In genomic region chr10:12705990-12706389, GRCm38 (mm10) we compare ENCODE assay signal across 26 mouse cellular contexts.
DNase-seq lines count a peak whose midpoint lies in the region; ATAC-seq and TF ChIP-seq lines count a peak whose summit lies in the region.
"Had no signal": no experiment of that assay in that cellular context is flagged by ENCODE, and none has a peak within 500 bp of the region (broad histone marks: within the 10 kb centered on the region; RNA-seq: fewer than 3 reads in every experiment).

No protein-coding gene starts in this region.

- POLR2A ChIA-PET in Patski (lab: Charles Lee) = interaction anchor here (0.9 kb wide), 1 partner anchor 9 kb away, joined by 3 read pairs; no protein-coding TSS in a partner anchor

- ATAC-seq in kidney, embryonic 16.5 days (ENCODE audit: low FRiP score, low TSS enrichment) = 0 out of 2 replicates have a peak, but pooled peaks have one; percentile 25
- ATAC-seq in G1E (ENCODE audit: extremely low read depth, insufficient number of reproducible peaks, low FRiP score, poor library complexity, severe bottlenecking) (peak; percentile 70), Patski (peak; percentile 85)
- peak; percentile 26; the same call in 1 of the 2 replicates for ATAC-seq in megakaryocyte progenitor cell, adult 5-6 weeks (replicated peaks; ENCODE audit: poor library complexity)
- ATAC-seq: forebrain, postnatal 0 days; inflammation-experienced regulatory T-cells, adult 6 months; midbrain, embryonic 13.5 days had no signal

- H3K4me2 ChIP-seq in kidney, embryonic 16.5 days (replicated peaks; ENCODE audit: low read depth, low read length) = no peak overlapping the region
- H3K4me2 ChIP-seq: embryonic facial prominence, embryonic 12.5 days; hindbrain, embryonic 15.5 days; midbrain, embryonic 13.5 days; neural tube, embryonic 13.5 days; stomach, embryonic 15.5 days had no signal

- H3K4me3 ChIP-seq in kidney, embryonic 16.5 days (ENCODE audit: low read length) = no peak overlapping the region
- H3K4me3 ChIP-seq in G1E (ENCODE audit: low read depth, low read length) = no peak overlapping the region
- H3K4me3 ChIP-seq: embryonic facial prominence, embryonic 12.5 days; hindbrain, embryonic 10.5 days; hindbrain, embryonic 15.5 days; midbrain, embryonic 13.5 days; neural tube, embryonic 13.5 days; stomach, embryonic 15.5 days had no signal

- TF ChIP-seq CTCF in G1E (IDR thresholded peaks at IDR 0.05; ENCODE audit: low read depth, low read length) = no peak
- TF ChIP-seq CTCF in Patski (IDR thresholded peaks at IDR 0.05) = no peak

- DNase-seq in kidney, postnatal 4 days = no peak
- DNase-seq in G1E (ENCODE audit: low spot score) = no peak
- peak; percentile 50 for DNase-seq in Patski (ENCODE audit: low read depth, low spot score)
- DNase-seq in c-Kit-positive CD71-positive TER-119-positive erythroid progenitor cells, embryonic 14.5 days (ENCODE audit: low spot score) = no peak
- no peak for DNase-seq in thymus, postnatal 10 days (ENCODE audit: low spot score in 2 of 2)
- DNase-seq: adrenal gland, postnatal 10 days; cerebellum, adult 11 months; cerebellum, adult 9-11 months; embryo, embryonic 11 days; forebrain, postnatal 0 days; kidney, adult 11 months; kidney, postnatal 25 days; left cerebral cortex, postnatal 4 days; lung, postnatal 36 days; thymus, postnatal 14 days had no signal

- no peaks in the 10 kb centered on the region for H3K27me3 ChIP-seq in kidney, embryonic 16.5 days (ENCODE audit: insufficient read depth, low read length)
- H3K27me3 ChIP-seq in G1E (ENCODE audit: insufficient read depth, low read length) (no peaks in the 10 kb centered on the region), Patski (no peaks in the 10 kb centered on the region)
- H3K27me3 ChIP-seq: CH12.LX; embryonic facial prominence, embryonic 12.5 days; hindbrain, embryonic 15.5 days; megakaryocyte, embryonic 14.5 days; midbrain, embryonic 13.5 days; neural tube, embryonic 13.5 days; stomach, embryonic 15.5 days had no signal

- CTCF ChIA-PET in Patski (lab: Charles Lee) = interaction anchor here (1.2 to 2.0 kb wide), 2 partner anchors 16 to 215 kb away, joined by 3 to 4 read pairs; no protein-coding TSS in a partner anchor

- peaks cover 15% of the 10 kb centered on the region; the same call in 1 of the 2 replicates for H3K4me1 ChIP-seq in kidney, embryonic 16.5 days (ENCODE audit: insufficient read depth, low read length)
- peaks cover 53% of the 10 kb centered on the region for H3K4me1 ChIP-seq in G1E (ENCODE audit: insufficient read depth, low read depth, low read length)
- H3K4me1 ChIP-seq: hindbrain, embryonic 10.5 days; hindbrain, embryonic 15.5 days; midbrain, embryonic 13.5 days; neural tube, embryonic 13.5 days; stomach, embryonic 15.5 days had no signal

- H3K27ac ChIP-seq in kidney, embryonic 16.5 days (ENCODE audit: low read length) = no peak overlapping the region
- H3K27ac ChIP-seq: embryonic facial prominence, embryonic 12.5 days; hindbrain, embryonic 10.5 days; hindbrain, embryonic 15.5 days; midbrain, embryonic 13.5 days; neural tube, embryonic 13.5 days; stomach, embryonic 15.5 days had no signal

- 32% methylated on average over 1 of the region's 1 CpGs for WGBS in kidney, embryonic 16.5 days

- H3K36me3 ChIP-seq in kidney, embryonic 16.5 days (ENCODE audit: insufficient read depth, low read length) = peaks cover 10% of the 10 kb centered on the region; the same call in 1 of the 2 replicates
- H3K36me3 ChIP-seq in G1E (replicated peaks) = peaks cover 78% of the 10 kb centered on the region
- H3K36me3 ChIP-seq: hindbrain, embryonic 15.5 days; midbrain, embryonic 13.5 days; neural tube, embryonic 13.5 days; stomach, embryonic 15.5 days had no signal

- H3K9me3 ChIP-seq in kidney, embryonic 16.5 days (ENCODE audit: low read length) = no peaks in the 10 kb centered on the region
- H3K9me3 ChIP-seq in G1E (replicated peaks) = no peaks in the 10 kb centered on the region
- H3K9me3 ChIP-seq: embryonic facial prominence, embryonic 12.5 days; hindbrain, embryonic 10.5 days; hindbrain, embryonic 15.5 days; megakaryocyte, embryonic 14.5 days; midbrain, embryonic 13.5 days; neural tube, embryonic 13.5 days; stomach, embryonic 15.5 days had no signal

- no peak overlapping the region for H3K9ac ChIP-seq in kidney, embryonic 16.5 days (replicated peaks; ENCODE audit: low read length)
- H3K9ac ChIP-seq: embryonic facial prominence, embryonic 12.5 days; forebrain, postnatal 0 days; hindbrain, embryonic 15.5 days; midbrain, embryonic 13.5 days; neural tube, embryonic 13.5 days; stomach, embryonic 15.5 days had no signal

- in situ Hi-C loops in Patski (cut with MboI; ENCODE audit: low pct_unique_long_range_greater_than_20kb) = no loop called here

Comparison
In these comparisons a context has a peak if more than half of its experiments do, and no peak if none do; other contexts are left out.
1. ATAC-seq: peak in every context shown above with its lines; median percentile 85 in Patski; 70 in G1E; 26 in megakaryocyte progenitor cell, adult 5-6 weeks; 25 in kidney, embryonic 16.5 days.